Mouse (Mus musculus): Measurements from ENCODE around the gene Atxn7l1.

Atxn7l1 gene

GRCm38 (mm10) chr12:33182428-33183137 lies 35.1 kb downstream of the Atxn7l1 start:
- DNase-seq (ENCODE audit: low read depth) = peak; percentile 59

DNA sequence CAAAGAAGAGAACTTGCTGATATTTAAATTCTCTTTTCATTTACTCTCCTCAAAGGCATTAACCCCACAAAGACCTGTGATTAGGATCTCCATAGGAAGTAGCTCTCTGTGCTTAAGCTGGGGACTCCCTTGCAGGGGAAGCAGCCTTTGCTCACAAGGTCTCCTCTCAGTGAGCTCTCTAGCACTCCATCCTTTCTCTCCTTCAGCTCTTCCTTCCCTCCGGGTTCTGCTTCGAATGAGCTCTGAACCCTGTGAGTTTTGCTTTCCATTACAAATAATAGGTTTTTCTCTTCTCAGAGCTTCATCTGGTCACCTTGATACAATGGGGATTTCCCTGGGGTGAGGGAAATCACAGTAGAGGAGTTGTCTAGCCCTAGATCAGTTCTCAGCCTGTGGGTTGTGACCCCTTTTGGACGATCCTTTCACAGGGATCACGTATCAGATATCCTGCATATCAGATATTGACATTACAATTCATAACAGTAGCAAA lies 35.7 kb downstream of the Atxn7l1 start:
- no peak for DNase-seq (ENCODE audit: low read depth)

GRCm38 (mm10) chr12:33184137-33184536 lies 36.6 kb downstream of the Atxn7l1 start:
- no peak for DNase-seq (ENCODE audit: low read depth)

DNA sequence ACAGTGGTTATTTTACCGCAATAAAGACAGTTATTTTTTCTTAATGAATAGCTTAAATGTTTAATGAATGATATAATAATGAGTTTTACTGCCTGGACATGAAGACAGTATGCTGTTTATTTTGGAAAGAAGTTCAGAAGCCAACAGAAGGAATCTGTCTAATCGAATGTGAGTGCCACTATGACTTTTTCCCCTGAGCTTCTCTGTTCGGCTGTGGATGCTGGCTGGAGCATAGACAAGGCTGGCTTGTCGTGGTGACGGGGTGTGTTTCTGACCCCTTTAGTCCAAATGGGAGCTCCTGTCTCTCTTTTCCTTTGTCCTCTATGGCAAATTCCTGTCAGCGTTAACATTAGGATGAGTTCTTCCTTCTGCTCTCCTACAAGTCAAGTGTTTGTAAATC lies 37.6 kb downstream of the Atxn7l1 start:
- no peak for DNase-seq (ENCODE audit: low read depth)

DNA sequence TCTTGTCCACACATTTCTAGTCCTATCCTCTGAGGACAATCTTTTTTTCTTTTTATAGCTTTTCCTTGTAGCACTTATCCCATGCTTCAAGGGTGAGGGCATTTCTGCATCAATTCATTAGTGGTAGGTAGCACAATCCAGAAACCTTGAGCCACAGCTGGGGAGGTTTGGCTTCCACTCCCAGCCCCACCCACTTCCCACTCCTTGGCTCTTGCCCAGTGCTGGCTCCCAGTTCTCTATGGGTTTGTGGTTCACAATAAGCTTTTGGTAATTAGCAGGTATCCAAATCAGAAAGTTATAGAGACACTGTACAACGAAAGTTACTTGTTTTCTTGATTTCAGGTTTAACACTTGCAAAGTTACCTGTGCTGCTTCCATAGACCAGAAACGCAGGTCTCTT lies 38.8 kb downstream of the Atxn7l1 start:
- no peak for DNase-seq (ENCODE audit: low read depth)

DNA sequence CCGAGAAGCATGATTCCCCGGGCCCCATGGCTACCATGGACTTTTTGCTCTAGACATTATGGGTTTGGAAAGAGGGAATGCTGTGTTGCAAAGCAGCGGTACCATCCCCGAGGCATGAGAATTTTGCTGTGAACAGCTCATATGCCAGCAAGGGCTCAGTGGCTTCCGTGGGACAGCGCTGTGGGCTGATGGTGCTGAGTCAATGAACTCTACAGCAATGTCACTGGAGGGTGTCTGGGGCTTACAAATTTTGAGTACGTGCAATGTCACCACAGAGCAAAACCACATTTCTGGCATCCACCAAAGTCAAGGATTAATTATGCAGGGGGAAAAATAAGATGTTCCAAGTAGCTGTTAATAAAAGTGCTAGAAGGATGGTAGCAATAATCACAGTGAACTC lies 42.6 kb downstream of the Atxn7l1 start:
- DNase-seq (ENCODE audit: low read depth) = no peak

- no peak for DNase-seq (ENCODE audit: low read depth)
Measured at GRCm38 (mm10) chr12:33190633-33191032, 43.1 kb downstream of the Atxn7l1 start.

- no peak for DNase-seq (ENCODE audit: low read depth)
Measured at GRCm38 (mm10) chr12:33193408-33193901, 46.0 kb downstream of the Atxn7l1 start.

GRCm38 (mm10) chr12:33195175-33195574 lies 47.7 kb downstream of the Atxn7l1 start:
- no peak for DNase-seq (ENCODE audit: low read depth)

GRCm38 (mm10) chr12:33197287-33197686 lies 49.8 kb downstream of the Atxn7l1 start:
- DNase-seq (ENCODE audit: low read depth) = no peak

- no peak for DNase-seq (ENCODE audit: low read depth)
Measured at GRCm38 (mm10) chr12:33197746-33198145, 50.3 kb downstream of the Atxn7l1 start.

DNA sequence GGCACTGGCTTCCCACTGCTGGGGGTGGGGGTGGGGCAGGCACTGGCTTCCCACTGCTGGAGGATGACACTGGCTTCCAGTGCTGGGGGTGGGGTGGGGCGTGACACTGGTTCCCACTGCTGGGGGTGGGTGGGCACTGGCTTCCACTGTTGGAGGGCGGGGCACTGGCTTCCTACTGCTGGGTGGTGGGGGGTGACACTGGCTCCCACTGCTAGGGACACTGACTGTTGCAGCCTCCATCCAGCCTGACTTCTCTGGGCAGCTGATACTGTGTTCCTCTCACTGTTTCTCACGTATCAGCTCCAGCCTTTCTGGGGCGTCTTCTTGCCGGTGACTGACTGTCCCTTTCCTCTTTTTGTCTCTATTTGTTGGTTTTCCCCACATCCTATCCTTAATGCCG lies 53.6 kb downstream of the Atxn7l1 start:
- no peak for DNase-seq (ENCODE audit: low read depth)

GRCm38 (mm10) chr12:33201491-33202210 lies 54.2 kb downstream of the Atxn7l1 start:
- DNase-seq (ENCODE audit: low read depth) = no peak

- DNase-seq (ENCODE audit: low read depth) = no peak
Measured at GRCm38 (mm10) chr12:33205255-33205654, 57.8 kb downstream of the Atxn7l1 start.

GRCm38 (mm10) chr12:33206300-33206699 lies 58.8 kb downstream of the Atxn7l1 start:
- no peak for DNase-seq (ENCODE audit: low read depth)

DNA sequence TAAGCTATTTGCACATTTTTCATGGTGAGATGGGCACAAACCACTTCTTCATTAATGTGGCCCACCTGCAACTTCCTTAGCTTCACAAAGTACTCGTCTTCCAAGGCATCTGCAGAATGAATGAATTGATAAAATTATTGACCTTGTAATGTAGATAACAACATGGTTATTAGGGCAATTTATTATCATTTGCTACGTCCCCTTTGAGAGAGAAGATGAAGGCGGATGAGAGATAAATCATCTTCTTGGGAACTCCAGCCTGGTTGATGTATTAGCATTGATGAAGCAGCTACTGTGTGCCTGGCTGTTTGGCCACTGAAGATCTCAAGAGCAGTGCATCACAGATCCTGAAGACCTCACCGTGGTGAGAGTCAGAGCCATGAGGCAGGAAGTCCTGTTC lies 63.4 kb downstream of the Atxn7l1 start:
- no peak for DNase-seq (ENCODE audit: low read depth)

DNA sequence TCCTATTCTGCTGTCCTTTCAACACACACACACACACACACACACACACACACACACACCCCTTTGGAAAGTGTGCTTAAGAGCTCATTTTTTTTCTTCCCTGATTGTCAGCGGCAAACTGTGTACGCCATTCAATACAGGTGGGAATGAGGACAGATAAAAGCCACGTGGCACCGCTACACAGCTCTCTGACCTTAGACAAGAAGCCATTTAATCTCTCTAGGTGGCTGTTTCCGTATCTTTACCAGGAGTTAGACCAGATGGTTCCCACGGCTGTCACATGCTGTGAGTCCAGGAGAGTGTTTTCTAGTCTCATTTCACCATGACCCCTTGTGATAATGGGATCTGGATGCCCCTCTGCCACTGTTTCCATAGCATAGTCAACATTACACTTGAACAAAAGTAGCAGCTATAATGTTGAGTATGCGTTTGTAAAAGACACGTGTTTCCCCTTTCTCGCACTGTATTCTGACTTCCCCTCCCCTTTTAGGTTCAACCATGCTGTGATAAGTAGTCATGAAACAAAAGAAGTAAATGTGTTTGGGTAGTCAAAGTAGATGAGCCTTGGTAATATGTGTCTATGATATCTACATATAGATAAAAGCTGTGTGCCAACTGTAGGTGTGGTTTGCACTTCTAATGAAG lies 70.8 kb downstream of the Atxn7l1 start:
- DNase-seq (ENCODE audit: low read depth) = no peak

DNA sequence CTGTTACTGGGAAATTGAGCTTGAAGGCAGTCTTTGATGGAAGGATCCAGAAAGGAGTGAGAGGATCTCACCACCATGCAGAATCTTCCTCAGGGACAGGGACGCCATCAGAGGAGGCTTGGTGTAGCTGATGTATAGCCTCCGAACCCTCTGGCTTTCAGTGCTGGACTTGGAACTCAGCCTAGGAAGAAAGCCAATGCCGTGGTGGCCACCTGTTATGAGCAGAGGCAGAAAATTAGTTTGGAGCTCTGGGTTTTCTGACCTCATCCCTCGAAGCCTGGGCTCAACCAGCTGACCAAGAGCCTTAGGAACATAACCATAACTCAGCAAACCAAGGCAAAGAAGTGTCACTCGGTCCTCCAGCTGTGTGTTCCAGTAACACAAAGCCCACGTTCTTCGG lies 71.9 kb downstream of the Atxn7l1 start:
- no peak for DNase-seq (ENCODE audit: low read depth)

DNA sequence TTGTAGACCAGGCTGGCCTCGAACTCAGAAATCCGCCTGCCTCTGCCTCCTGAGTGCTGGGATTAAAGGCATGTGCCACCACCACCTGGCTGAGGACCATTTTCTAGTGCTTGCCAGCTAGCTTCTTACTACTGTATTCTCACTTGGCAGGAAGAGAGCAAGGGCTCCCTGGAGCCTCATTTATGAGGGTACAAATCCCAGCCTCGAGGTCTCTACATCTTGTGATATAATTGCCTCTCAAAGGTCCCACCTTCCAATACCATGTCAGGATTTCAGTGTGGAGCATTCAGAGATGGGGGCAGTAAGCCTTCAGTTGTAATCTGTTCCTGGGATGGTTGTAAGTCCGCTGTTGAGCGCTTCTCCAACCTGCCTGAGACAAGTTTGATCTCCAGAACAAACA lies 72.6 kb downstream of the Atxn7l1 start:
- no peak for DNase-seq (ENCODE audit: low read depth)

DNA sequence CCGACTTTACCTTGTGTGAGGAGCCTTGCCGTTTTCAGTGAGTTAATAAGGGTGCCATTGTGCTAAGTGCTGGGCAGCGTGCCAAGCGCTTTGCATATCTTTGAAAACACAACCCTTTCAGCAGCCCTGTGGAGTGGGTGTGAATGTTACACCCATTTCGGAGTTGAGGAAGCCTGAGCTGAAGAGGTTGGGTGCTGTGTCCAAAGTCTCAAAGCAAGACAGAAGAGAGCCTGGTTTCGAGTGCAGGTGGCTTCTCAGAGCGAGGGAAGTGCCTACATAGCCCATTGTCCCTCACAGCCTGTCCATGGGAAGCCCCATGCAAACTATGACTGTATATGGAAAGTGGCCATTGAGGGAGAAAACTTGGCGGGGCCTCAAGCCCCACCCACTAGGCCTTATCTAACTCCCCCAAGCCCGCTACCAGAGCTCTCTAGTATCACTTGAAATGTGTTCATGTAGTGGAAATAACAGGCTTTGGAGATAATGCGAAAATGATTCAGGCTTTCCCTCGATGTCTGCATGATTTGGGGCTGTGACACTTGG lies 73.1 kb downstream of the Atxn7l1 start:
- peak; percentile 6 for DNase-seq (ENCODE audit: low read depth)

- DNase-seq (ENCODE audit: low read depth) = no peak
Measured at GRCm38 (mm10) chr12:33222187-33222586, 74.7 kb downstream of the Atxn7l1 start.

DNA sequence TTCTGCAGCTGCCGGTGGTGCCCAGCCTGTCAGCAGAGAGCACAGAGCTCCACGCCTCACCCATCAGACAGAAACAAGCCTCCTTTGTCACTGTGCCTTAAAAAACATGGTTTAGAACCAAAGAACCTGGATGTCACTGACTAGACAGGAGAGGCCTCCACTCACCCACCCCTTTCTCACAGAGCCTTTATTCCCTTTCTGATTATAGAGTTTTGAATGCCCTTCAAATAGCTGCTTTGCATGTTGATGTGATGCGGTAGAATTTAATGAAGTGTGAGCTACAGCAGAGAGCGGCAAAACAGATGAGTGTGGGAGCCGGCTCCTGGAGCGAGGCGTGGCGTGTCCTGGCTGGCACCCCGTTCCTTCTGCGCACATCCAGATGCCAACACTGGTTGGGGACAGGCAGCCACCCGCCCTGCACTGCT lies 77.6 kb downstream of the Atxn7l1 start:
- no peak for DNase-seq (ENCODE audit: low read depth)

DNA sequence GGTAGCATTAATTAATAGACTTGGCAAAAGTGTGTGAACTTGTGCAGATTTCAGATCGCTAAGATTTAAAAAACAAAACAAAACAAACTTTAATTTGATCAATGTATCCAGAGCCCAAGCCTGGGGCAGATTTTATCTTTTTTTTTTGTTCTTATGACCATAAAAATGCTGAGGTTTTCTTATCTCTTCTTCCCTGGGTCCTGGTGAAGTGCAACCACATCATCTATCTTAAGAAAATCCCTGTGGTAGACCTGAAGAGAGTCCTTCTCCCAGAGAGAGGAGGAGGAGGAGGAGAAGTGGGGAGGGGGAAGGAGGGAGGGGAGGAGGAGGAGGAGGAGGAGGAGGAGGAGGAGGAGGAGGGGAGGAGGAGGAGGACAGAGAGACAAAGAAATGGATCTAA lies 78.5 kb downstream of the Atxn7l1 start:
- DNase-seq (ENCODE audit: low read depth) = no peak

Measured in naive thymus-derived CD4-positive, alpha-beta T cell, adult 2 months (primary cell).